ENCODE assay signal across 23 mouse cellular contexts in the genomic region with DNA sequence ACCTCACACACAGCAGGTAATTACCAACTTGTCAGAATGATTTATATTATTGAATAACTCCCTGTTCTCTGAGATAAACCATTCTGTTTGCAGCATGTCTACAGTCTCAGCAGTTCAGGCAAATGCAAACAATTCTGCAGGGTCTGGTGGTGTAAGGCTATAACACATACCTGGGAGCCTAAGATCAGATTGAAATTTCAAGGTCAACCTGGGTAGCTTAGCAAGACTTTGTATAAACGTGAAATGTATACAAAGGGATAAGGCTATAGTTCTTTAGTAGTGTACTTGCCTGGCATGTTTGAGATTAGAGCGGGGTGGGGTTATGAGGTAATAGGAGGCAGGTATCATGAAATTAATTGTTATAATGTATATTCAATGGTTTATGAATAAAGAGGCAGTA. TPM values are rescaled to one million over a fixed set of nuclear protein-coding genes. Genes with fewer than 3 reads are reported as not detected.
DNase-seq lines count a peak whose midpoint lies in the region; ATAC-seq and TF ChIP-seq lines count a peak whose summit lies in the region.
"Had no signal": no experiment of that assay in that cellular context is flagged by ENCODE, and none has a peak within 500 bp of the region (broad histone marks: within the 10 kb centered on the region; RNA-seq: fewer than 3 reads in every experiment).

No protein-coding gene starts in this region.

- 47% methylated on average over 2 of the region's 2 CpGs for WGBS in stomach, embryonic 15.5 days
- 25% methylated on average over 2 of the region's 2 CpGs for WGBS in stomach, postnatal 0 days
- WGBS in embryonic facial prominence, embryonic 10.5 days: 87% methylated on average over 2 of the region's 2 CpGs

- no peak overlapping the region for H3K27ac ChIP-seq in stomach, embryonic 15.5 days
- H3K27ac ChIP-seq in stomach, postnatal 0 days (replicated peaks): no peak overlapping the region
- H3K27ac ChIP-seq in embryonic facial prominence, embryonic 10.5 days (replicated peaks): no peak overlapping the region
- H3K27ac ChIP-seq: embryonic facial prominence, embryonic 13.5 days; embryonic facial prominence, embryonic 15.5 days; forebrain, embryonic 13.5 days; forebrain, embryonic 15.5 days had no signal

- no peak overlapping the region for H3K4me3 ChIP-seq in stomach, embryonic 15.5 days (replicated peaks)
- no peak overlapping the region for H3K4me3 ChIP-seq in stomach, postnatal 0 days (ENCODE audit: low read depth, low read length)
- H3K4me3 ChIP-seq in embryonic facial prominence, embryonic 10.5 days: no peak overlapping the region
- H3K4me3 ChIP-seq: embryonic facial prominence, embryonic 13.5 days; embryonic facial prominence, embryonic 15.5 days; forebrain, embryonic 13.5 days; forebrain, embryonic 15.5 days had no signal

- H3K27me3 ChIP-seq in stomach, embryonic 15.5 days (replicated peaks): no peaks in the 10 kb centered on the region
- no peaks in the 10 kb centered on the region for H3K27me3 ChIP-seq in stomach, postnatal 0 days (ENCODE audit: control insufficient read depth, insufficient read depth, low read length)
- no peaks in the 10 kb centered on the region for H3K27me3 ChIP-seq in embryonic facial prominence, embryonic 10.5 days (replicated peaks; ENCODE audit: low read depth, poor library complexity, severe bottlenecking)
- H3K27me3 ChIP-seq: CH12.LX; embryonic facial prominence, embryonic 13.5 days; embryonic facial prominence, embryonic 15.5 days; forebrain, embryonic 13.5 days; forebrain, embryonic 15.5 days; Patski had no signal

- no peak overlapping the region for H3K4me2 ChIP-seq in stomach, embryonic 15.5 days
- H3K4me2 ChIP-seq in stomach, postnatal 0 days (replicated peaks; ENCODE audit: low read depth): no peak overlapping the region
- H3K4me2 ChIP-seq: embryonic facial prominence, embryonic 13.5 days; embryonic facial prominence, embryonic 15.5 days; forebrain, embryonic 13.5 days; forebrain, embryonic 15.5 days had no signal

- ATAC-seq in stomach, embryonic 15.5 days (ENCODE audit: insufficient read depth, low FRiP score, low read depth): peak; percentile 79
- peak; percentile 89 for ATAC-seq in stomach, postnatal 0 days (ENCODE audit: low FRiP score, low TSS enrichment)
- ATAC-seq: CD4-positive, CD25-positive, alpha-beta regulatory T cell, adult 4 months; forebrain, embryonic 13.5 days; forebrain, embryonic 15.5 days; forebrain, postnatal 0 days; Patski had no signal

- no peaks in the 10 kb centered on the region for H3K9me3 ChIP-seq in stomach, embryonic 15.5 days
- H3K9me3 ChIP-seq in stomach, postnatal 0 days (ENCODE audit: control insufficient read depth, low read length): no peaks in the 10 kb centered on the region
- no peaks in the 10 kb centered on the region for H3K9me3 ChIP-seq in embryonic facial prominence, embryonic 10.5 days
- H3K9me3 ChIP-seq: embryonic facial prominence, embryonic 13.5 days; embryonic facial prominence, embryonic 15.5 days; forebrain, embryonic 13.5 days; forebrain, embryonic 15.5 days; G1E had no signal

- H3K36me3 ChIP-seq in stomach, embryonic 15.5 days: no peaks in the 10 kb centered on the region
- no peaks in the 10 kb centered on the region for H3K36me3 ChIP-seq in stomach, postnatal 0 days (ENCODE audit: control insufficient read depth, insufficient read depth, low read length)
- peaks cover 3% of the 10 kb centered on the region; the same call in 1 of the 2 replicates for H3K36me3 ChIP-seq in embryonic facial prominence, embryonic 10.5 days (replicated peaks)
- H3K36me3 ChIP-seq: embryonic facial prominence, embryonic 13.5 days; embryonic facial prominence, embryonic 15.5 days; forebrain, embryonic 15.5 days; G1E had no signal

- TF ChIP-seq EP300 in stomach, postnatal 0 days (optimal IDR thresholded peaks at IDR 0.05): no peak

- peak; percentile 0 for DNase-seq in R1 (ENCODE audit: low read depth, low spot score)
- peak; percentile 37 for DNase-seq in stomach, postnatal 0 days (ENCODE audit: low spot score)
- DNase-seq in embryonic facial prominence, embryonic 10.5 days (ENCODE audit: low spot score): no peak
- no peak for DNase-seq in thymus, postnatal 14 days
- DNase-seq: adrenal gland, adult 2 months; adrenal gland, postnatal 10 days; adrenal gland, postnatal 25 days; B cell, adult 2 months; cerebellum, adult 11 months; cerebellum, adult 18-20 months; cerebellum, adult 8-10 months; cerebellum, adult 9-11 months; cerebellum, postnatal 25 days; forebrain, postnatal 0 days had no signal

- TF ChIP-seq CTCF in stomach, postnatal 0 days (IDR thresholded peaks at IDR 0.05; ENCODE audit: low read depth): no peak

- H3K9ac ChIP-seq in stomach, embryonic 15.5 days: no peak overlapping the region
- H3K9ac ChIP-seq in stomach, postnatal 0 days (ENCODE audit: low read length): no peak overlapping the region
- H3K9ac ChIP-seq: embryonic facial prominence, embryonic 13.5 days; embryonic facial prominence, embryonic 15.5 days; forebrain, embryonic 13.5 days; forebrain, embryonic 15.5 days; forebrain, postnatal 0 days had no signal

- no peaks in the 10 kb centered on the region for H3K4me1 ChIP-seq in stomach, embryonic 15.5 days
- H3K4me1 ChIP-seq in stomach, postnatal 0 days (replicated peaks; ENCODE audit: control insufficient read depth, insufficient read depth): no peaks in the 10 kb centered on the region
- no peaks in the 10 kb centered on the region for H3K4me1 ChIP-seq in embryonic facial prominence, embryonic 10.5 days
- H3K4me1 ChIP-seq: embryonic facial prominence, embryonic 13.5 days; embryonic facial prominence, embryonic 15.5 days; forebrain, embryonic 13.5 days; forebrain, embryonic 15.5 days had no signal

RNA-seq across cellular contexts. Expression of a gene that starts 29.8 kb away (rescaled TPM):
- 17.8 and 22.7 TPM in 2 replicates for polyA plus RNA-seq in stomach, embryonic 15.5 days (2015; fragmentation: Nextera tagmentation; extraction: Ambion mirVana)
- polyA plus RNA-seq in stomach, postnatal 0 days (2015; fragmentation: Nextera tagmentation; extraction: Ambion mirVana): 5.8 and 6.0 TPM in 2 replicates
- polyA plus RNA-seq in embryonic facial prominence, embryonic 10.5 days (2016; fragmentation: Nextera tagmentation; extraction: Ambion mirVana): 27.9 and 28.6 TPM in 2 replicates

RNA-seq across cellular contexts. Expression of a gene that starts 30.0 kb away (rescaled TPM):
- 49.9 and 53.7 TPM in 2 replicates for polyA plus RNA-seq in stomach, embryonic 15.5 days (2015; fragmentation: Nextera tagmentation; extraction: Ambion mirVana)
- 24.8 and 29.0 TPM in 2 replicates for polyA plus RNA-seq in stomach, postnatal 0 days (2015; fragmentation: Nextera tagmentation; extraction: Ambion mirVana)
- 62.9 and 66.3 TPM in 2 replicates for polyA plus RNA-seq in embryonic facial prominence, embryonic 10.5 days (2016; fragmentation: Nextera tagmentation; extraction: Ambion mirVana)

Comparison
In these comparisons a context has a peak if more than half of its experiments do, and no peak if none do; other contexts are left out.
1. DNase-seq: peak in R1 (single experiment) and stomach, postnatal 0 days (single experiment); none in embryonic facial prominence, embryonic 10.5 days (single experiment) and thymus, postnatal 14 days (single experiment).